Mouse (Mus musculus) spleen, adult 18-20 months (tissue): ENCODE measurements around the gene Mrgprf.

Experiments
- DNase-seq, 2 experiments: peaks; one replicate each; pipeline ENCODE4 v3.0.0; 2022; ENCODE audit warnings: mixed read lengths in 2 of 2

Mrgprf gene

DNA sequence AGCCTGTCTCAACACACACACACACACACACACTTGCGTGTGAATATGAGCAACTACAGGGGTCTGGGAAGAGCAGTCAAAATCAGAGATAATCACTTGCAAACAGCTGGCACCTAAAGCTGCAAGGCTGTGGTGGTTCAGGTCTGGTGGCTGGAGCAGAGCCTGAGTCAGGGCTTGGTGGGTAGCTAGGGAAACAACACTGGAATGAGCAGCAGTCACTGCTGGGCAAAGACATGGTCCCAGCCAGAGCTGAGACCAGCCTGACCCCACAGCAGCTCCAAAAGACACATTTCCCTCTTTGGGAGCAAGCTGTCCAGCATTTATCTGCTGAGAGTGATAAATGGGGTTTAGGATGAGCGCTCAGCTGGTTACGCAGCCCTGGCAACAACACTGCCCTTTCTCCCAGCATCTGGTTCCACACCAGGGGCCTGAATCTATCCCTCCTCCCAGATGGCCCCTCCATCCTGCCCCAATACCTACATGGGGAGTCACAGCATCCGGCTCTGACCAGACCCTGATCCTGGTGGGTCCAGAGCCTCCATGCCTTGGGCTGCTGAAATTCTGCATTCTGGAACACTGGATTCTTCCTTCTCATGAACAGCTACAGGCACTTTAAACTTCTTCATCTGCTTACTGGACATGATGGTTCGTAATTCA, 39.7 kb downstream of the Mrgprf start:
- no peak for DNase-seq
